Mouse (Mus musculus) intestine, postnatal 0 days (tissue): Measurements from ENCODE around the gene 3110009E18Rik. TPM values are rescaled to one million over a fixed set of nuclear protein-coding genes. Genes with fewer than 3 reads are reported as not detected.
A peak's percentile ranks its signal among the peaks of the same experiment; 100 is the strongest.

ENCODE experiments used
- ATAC-seq: fragments of 200-750 bp; cut with Nextera tagmentation; 2 replicates; pipeline ENCODE4 v1.8.0; 2017; ENCODE audit warnings: mild to moderate bottlenecking, moderate TSS enrichment, moderate library complexity
- H3K27ac ChIP-seq: fragments of 300-500 bp; sonication (generic); 2 replicates; pipeline ENCODE4 v1.5.1; 2014; ENCODE audit warnings: mild to moderate bottlenecking, low read depth, low read length, moderate library complexity
- H3K27me3 ChIP-seq: fragments of 300-500 bp; sonication (generic); replicated peaks from 2 replicates; pipeline ENCODE4 v1.6.1; 2014; ENCODE audit warnings: low read length, mixed read lengths; ENCODE audit not compliant: control insufficient read depth, insufficient read depth
- H3K36me3 ChIP-seq: fragments of 300-500 bp; sonication (generic); 2 replicates; pipeline ENCODE4 v1.6.1; 2014; ENCODE audit warnings: mild to moderate bottlenecking, moderate library complexity; ENCODE audit not compliant: control insufficient read depth, insufficient read depth
- H3K4me1 ChIP-seq: fragments of 300-500 bp; sonication (generic); replicated peaks from 2 replicates; pipeline ENCODE4 v1.6.1; 2014; ENCODE audit warnings: antibody characterized with exemption, low read length, mixed read lengths; ENCODE audit not compliant: control insufficient read depth, insufficient read depth
- H3K4me2 ChIP-seq: fragments of 300-500 bp; sonication (generic); replicated peaks from 2 replicates; pipeline ENCODE4 v1.6.1; 2014; ENCODE audit warnings: low read depth, mild to moderate bottlenecking, moderate library complexity
- H3K4me3 ChIP-seq: fragments of 300-500 bp; sonication (generic); 2 replicates; pipeline ENCODE4 v1.5.1; 2014; ENCODE audit warnings: low read depth, low read length
- H3K9ac ChIP-seq: fragments of 300-500 bp; sonication (generic); 2 replicates; pipeline ENCODE4 v1.6.1; 2014; ENCODE audit warnings: mild to moderate bottlenecking, low read depth, low read length
- H3K9me3 ChIP-seq: fragments of 300-500 bp; sonication (generic); 2 replicates; pipeline ENCODE4 v1.6.1; 2016; ENCODE audit warnings: mixed run types; ENCODE audit not compliant: control insufficient read depth
- CTCF ChIP-seq: sonication (generic); IDR thresholded peaks from 2 replicates; pipeline ENCODE4 v1.5.1; 2016; ENCODE audit warnings: low read depth, mild to moderate bottlenecking, control low read depth, antibody characterized with exemption, moderate library complexity
- WGBS: fragments of 180-500 bp; shearing (Covaris S2); extraction: QIAGEN DNeasy Blood & Tissue Kit; methylation state at CpG from one replicate; pipeline ENCODE4 v1.1.7; 2014; 5-methylcytosine and 5-hydroxymethylcytosine counted together
- polyA plus RNA-seq: library from polyadenylated mRNA; unstranded; fragments of >200 nt; fragmentation: Nextera tagmentation; extraction: Ambion mirVana; gene quantifications from 2 replicates; pipeline ENCODE4 v1.2.1, GENCODE M21; 2015

Gene 3110009E18Rik
- polyA plus RNA-seq, 1 experiment from 2014 or later, result 8.7 TPM

DNA sequence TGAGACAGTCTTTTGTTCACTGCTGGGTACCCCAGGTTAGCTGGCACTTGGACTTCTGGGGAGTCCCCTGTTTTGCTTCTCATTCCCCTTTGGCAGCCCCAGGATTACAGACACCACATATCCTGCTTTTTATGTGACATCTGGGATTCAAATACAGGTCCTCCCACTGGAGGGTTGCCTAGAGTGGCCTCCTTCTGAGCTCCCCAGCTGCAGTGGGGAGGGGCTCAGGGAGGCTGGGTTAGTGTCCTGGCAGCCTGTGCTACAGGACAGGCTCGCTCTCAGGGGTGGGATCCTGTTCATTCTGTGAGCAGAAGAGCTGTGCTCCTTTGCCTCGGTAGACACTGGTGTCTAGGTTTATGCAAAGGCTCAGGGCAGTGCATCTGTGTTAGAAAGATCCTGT is 100.3 kb downstream of the 3110009E18Rik start:
- H3K36me3 ChIP-seq, result no peaks in the 10 kb centered on the region
- H3K4me1 ChIP-seq, result no peaks in the 10 kb centered on the region
- WGBS, result 51% methylated on average over 2 of the region's 2 CpGs
- TF ChIP-seq CTCF, result no peak
- no peak overlapping the region for H3K9ac ChIP-seq
- no peaks in the 10 kb centered on the region for H3K9me3 ChIP-seq
- no peak overlapping the region for H3K27ac ChIP-seq
- no peak overlapping the region for H3K4me2 ChIP-seq
- no peaks in the 10 kb centered on the region for H3K27me3 ChIP-seq
- no peak for ATAC-seq
- H3K4me3 ChIP-seq, result no peak overlapping the region

DNA sequence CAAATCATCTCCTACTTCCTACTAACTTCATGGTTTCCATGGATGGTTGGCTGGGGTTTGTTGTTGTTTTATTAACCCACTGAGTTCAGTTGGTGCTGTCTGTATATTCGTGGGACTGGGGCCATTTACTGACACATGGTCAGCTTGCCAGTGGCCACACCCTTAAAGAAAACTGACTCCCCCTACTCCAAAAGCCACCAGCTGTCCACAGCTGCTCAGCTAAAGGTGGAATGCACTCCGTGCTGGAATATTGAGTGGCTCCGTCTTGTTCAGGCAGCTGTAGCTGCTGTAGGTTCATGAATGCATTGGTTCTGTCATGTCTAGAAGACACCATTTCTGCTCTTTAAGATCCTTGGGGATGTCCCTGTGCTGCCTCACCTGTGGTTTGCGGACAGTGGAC is 102.6 kb downstream of the 3110009E18Rik start:
- 54% methylated on average over 4 of the region's 4 CpGs for WGBS
- H3K9me3 ChIP-seq, result no peaks in the 10 kb centered on the region
- H3K4me2 ChIP-seq, result no peak overlapping the region
- no peak overlapping the region for H3K4me3 ChIP-seq
- no peaks in the 10 kb centered on the region for H3K36me3 ChIP-seq
- H3K4me1 ChIP-seq, result no peaks in the 10 kb centered on the region
- no peaks in the 10 kb centered on the region for H3K27me3 ChIP-seq
- H3K27ac ChIP-seq, result no peak overlapping the region
- TF ChIP-seq CTCF, result no peak
- ATAC-seq, result no peak
- no peak overlapping the region for H3K9ac ChIP-seq

DNA sequence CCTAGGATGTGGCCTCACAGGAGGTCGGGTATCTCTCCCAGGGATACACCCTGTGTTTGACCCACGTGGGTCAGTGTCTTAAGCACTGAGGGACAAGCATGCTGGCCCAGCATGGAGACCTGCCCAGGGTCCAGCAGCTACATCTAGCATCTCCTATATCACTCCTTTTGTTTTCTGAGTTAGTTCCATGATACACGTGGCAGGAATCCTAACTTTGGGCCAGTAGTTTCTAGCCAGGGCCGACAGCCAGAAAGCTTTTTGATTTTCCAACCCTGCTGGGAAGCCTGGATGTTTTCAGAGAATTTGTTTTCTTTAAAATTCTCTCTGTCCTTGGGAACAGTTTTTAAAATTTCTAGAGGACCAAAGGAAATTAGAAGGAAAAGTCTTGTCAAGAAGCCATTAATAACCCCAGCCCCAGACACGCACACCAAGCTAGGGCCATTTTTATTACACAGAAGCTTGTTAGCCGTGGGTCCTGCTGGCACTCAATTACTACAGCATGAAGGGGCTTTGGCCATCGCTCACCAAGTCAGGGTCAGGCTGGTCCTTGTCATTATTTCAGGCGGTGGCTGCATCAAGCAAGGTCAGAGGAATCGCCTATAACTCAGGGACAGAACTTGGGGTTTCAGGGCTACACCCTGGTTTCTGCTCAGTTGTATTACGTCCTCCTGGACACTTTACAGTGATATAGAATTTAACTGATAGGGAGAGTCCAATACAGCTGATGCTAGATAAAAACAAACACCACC is 108.9 kb downstream of the 3110009E18Rik start:
- no peak overlapping the region for H3K4me2 ChIP-seq
- H3K27ac ChIP-seq, result no peak overlapping the region
- no peak overlapping the region for H3K4me3 ChIP-seq
- no peak overlapping the region for H3K9ac ChIP-seq
- TF ChIP-seq CTCF, result no peak
- H3K9me3 ChIP-seq, result no peaks in the 10 kb centered on the region
- no peaks in the 10 kb centered on the region for H3K27me3 ChIP-seq
- H3K4me1 ChIP-seq, result no peaks in the 10 kb centered on the region
- no peak for ATAC-seq
- H3K36me3 ChIP-seq, result no peaks in the 10 kb centered on the region
- 80% methylated on average over 10 of the region's 10 CpGs for WGBS

DNA sequence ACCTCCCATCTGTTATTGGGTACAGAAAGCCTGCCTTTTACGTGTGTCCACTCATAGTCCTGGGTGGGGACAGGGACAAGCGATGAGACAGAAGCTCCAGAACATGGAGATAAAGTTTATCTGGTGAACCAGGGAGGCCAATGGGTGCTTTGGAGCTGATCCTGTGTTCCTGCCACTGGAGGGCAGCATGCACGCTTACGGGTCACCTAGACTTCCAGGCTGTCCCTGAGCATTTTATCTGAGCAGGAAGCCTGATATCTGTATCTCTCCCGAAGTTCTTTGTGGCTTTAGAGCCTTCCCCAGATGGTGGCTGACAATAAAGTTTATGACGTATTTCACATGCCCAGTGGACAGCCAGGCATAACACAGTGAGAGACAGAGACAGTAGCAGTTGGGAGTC is 110.3 kb downstream of the 3110009E18Rik start:
- Histone ChIP-seq H3K4me3 (no peak overlapping the region), H3K4me2 (no peak overlapping the region), H3K27ac (no peak overlapping the region), H3K9me3 (no peaks in the 10 kb centered on the region), H3K27me3 (no peaks in the 10 kb centered on the region), H3K9ac (no peak overlapping the region), H3K36me3 (no peaks in the 10 kb centered on the region), H3K4me1 (no peaks in the 10 kb centered on the region)
- TF ChIP-seq CTCF, result peak; percentile 88
- peak; percentile 83 for ATAC-seq
- 24% methylated on average over 6 of the region's 6 CpGs for WGBS

DNA sequence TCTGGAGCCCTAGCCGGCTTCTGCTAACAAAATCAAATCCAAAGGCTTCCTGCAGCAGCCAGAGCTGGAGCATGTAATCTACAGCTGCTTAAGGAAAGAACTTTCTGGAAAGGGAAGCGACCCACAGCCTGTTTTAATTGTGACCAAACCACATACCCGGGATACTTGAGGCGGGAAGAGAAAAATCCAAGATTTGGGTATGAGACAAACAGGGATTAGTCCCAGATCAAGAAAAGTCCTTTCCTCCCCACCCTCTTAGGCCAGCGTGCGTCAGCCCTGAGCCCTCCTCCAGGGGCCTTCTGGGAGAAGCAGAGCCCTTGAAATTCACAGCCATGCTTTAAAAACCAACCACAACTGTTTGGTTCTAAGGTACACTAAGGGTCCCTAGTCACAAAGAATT is 111.2 kb downstream of the 3110009E18Rik start:
- no peak overlapping the region for H3K27ac ChIP-seq
- H3K4me1 ChIP-seq, result no peaks in the 10 kb centered on the region
- no peak for ATAC-seq
- no peak overlapping the region for H3K9ac ChIP-seq
- WGBS, result 74% methylated on average over 6 of the region's 6 CpGs
- no peaks in the 10 kb centered on the region for H3K9me3 ChIP-seq
- H3K4me3 ChIP-seq, result no peak overlapping the region
- H3K36me3 ChIP-seq, result no peaks in the 10 kb centered on the region
- H3K4me2 ChIP-seq, result no peak overlapping the region
- no peaks in the 10 kb centered on the region for H3K27me3 ChIP-seq
- TF ChIP-seq CTCF, result no peak

DNA sequence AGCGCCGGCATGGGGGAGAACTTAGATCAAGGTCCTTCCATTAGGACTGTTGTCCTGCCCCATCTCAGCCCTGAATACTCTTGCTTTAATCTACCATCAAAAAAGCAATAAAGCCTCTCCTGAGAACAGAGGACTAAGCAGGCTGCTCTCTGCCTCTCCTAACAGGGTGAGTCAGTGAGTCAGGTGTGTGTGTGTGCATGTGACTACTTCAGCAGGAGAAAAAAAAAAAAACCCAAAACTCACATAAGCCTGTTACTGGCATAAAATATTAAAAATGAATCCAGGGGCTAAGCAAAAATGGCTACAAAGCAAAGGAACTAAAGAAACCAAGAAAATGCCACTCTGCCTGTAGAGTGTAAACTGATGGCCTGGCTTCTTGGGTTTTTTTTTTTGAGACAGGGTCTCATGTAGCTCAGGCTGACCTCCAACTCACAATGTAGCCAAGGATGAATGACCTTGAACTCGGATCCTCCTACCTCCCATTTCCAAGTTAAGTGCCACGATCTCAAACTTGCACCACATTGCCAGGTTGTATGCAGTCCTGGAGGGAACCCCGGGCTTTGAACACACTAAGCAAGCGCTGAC is 114.7 kb downstream of the 3110009E18Rik start:
- Histone ChIP-seq H3K27me3 (no peaks in the 10 kb centered on the region), H3K4me2 (no peak overlapping the region), H3K4me1 (no peaks in the 10 kb centered on the region), H3K9ac (no peak overlapping the region), H3K36me3 (no peaks in the 10 kb centered on the region), H3K4me3 (no peak overlapping the region), H3K27ac (no peak overlapping the region), H3K9me3 (no peaks in the 10 kb centered on the region)
- 87% methylated on average over 6 of the region's 6 CpGs for WGBS
- no peak for TF ChIP-seq CTCF
- no peak for ATAC-seq
